Mouse (Mus musculus) CD4-positive, CD25-positive, alpha-beta regulatory T cell, adult 9 weeks (primary cell): ENCODE measurements around the gene Zyg11a. TPM values are rescaled to one million over a fixed set of nuclear protein-coding genes. Genes with fewer than 3 reads are reported as not detected.

Source experiments
- polyA plus RNA-seq: library from polyadenylated mRNA; unstranded; fragments of 100-300 nt; shearing (Covaris generic); gene quantifications from one replicate; pipeline ENCODE4 v1.2.1, GENCODE M21; 2017

The Zyg11a gene
- not detected for polyA plus RNA-seq

GRCm38 (mm10) chr4:108217332-108218179 is at the start of gene Zyg11a:
TSS of gene Zyg11a (minus strand) at chr4:108218048.

DNA sequence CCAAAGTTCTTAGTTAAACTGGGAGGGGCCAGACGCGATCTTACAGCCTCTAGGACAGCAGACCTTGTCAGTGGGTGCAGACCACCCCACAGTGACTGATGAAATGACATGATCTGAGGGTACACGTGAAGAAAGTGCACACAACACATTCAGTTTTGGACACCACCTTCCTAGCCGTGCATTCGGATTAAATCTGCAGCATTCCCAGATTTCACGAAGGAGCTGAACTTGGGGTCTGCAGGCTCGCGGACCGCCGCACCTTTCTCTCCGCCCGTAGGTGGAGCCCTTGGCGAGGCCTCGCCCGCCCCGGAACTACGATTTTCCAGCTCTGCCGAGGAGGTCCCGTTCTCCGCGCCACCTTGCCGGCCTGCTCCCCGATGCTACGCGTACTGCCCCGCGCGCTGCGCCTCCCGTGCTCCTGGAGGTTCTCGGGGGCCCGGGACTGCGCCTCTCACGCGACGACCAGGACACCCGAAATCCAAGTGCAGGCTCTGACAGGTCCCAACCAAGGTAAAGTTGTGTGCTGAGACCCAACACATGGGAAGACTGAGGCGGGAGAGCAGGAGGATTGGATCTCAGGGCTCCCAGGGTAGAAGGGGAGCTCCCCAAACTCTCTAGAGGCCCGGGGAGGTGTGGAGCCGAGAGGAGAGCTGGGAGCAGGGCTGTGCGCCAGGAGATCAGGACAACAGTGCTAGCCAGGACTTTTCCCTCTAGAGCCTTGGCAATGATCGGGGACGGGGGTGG is 52.5 kb downstream of the Zyg11a start, which contains the start of gene Echdc2:
TSS of gene Echdc2 (plus strand) at position 286 of the 744 bp plus-strand sequence.

DNA sequence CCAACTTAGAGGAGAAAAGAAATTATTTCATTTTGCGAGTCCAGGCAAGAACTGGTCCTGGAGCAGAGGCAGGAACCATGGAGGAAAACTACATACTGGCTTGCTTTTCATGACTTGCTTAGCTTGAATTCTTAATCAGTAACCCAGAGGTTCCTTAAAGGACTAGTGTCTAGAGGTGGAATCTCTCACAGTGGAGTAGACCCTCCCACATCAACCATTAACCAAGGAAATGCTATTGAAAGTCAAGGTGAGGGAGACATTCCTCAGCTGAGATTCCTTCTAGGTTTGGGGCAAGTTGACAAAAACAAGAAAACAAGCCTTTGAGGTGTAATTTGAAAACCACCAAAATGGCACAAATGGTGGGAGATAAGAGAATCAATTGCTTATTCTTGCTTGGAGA is 73.0 kb downstream of the Zyg11a start, which contains the start of gene Scp2:
TSS of gene Scp2 (minus strand) at position 119 of the 400 bp plus-strand sequence.

Other genes with a start within 250 kb of the Zyg11a start
- gene Slc1a7, start 249.7 kb downstream of the Zyg11a start, polyA plus RNA-seq, result not detected
- not detected for gene Podn, start 121.6 kb downstream of the Zyg11a start, polyA plus RNA-seq
- 356 TPM for gene Scp2, start 73.0 kb downstream of the Zyg11a start, polyA plus RNA-seq
- 1.8 TPM for gene Echdc2, start 52.6 kb downstream of the Zyg11a start, polyA plus RNA-seq
- 16.9 TPM for gene Zyg11b, start 83.0 kb upstream of the Zyg11a start, polyA plus RNA-seq
- gene Coa7, start 110.1 kb upstream of the Zyg11a start, polyA plus RNA-seq, result 27.3 TPM
- not detected for gene Shisal2a, start 165.3 kb upstream of the Zyg11a start, polyA plus RNA-seq
- gene Gpx7, start 188.9 kb upstream of the Zyg11a start, polyA plus RNA-seq, result 4.5 TPM
- 40.5 TPM for gene Tut4, start 241.4 kb upstream of the Zyg11a start, polyA plus RNA-seq